Mouse (Mus musculus) olfactory bulb, adult 2 months (tissue): Measurements from ENCODE around the gene Axdnd1.

ENCODE experiments used
- CTCF ChIP-seq: fragments of 200-500 bp; IDR thresholded peaks from 2 replicates; pipeline ENCODE4 v1.5.1; 2012; ENCODE audit warnings: low read depth, mild to moderate bottlenecking, low read length, moderate library complexity; ENCODE audit not compliant: insufficient read depth
- POLR2A ChIP-seq: fragments of 200-500 bp; IDR thresholded peaks from 2 replicates; pipeline ENCODE4 v1.6.1; 2012; ENCODE audit warnings: mild to moderate bottlenecking, low read depth, low read length, moderate library complexity; ENCODE audit not compliant: insufficient read depth

DNA sequence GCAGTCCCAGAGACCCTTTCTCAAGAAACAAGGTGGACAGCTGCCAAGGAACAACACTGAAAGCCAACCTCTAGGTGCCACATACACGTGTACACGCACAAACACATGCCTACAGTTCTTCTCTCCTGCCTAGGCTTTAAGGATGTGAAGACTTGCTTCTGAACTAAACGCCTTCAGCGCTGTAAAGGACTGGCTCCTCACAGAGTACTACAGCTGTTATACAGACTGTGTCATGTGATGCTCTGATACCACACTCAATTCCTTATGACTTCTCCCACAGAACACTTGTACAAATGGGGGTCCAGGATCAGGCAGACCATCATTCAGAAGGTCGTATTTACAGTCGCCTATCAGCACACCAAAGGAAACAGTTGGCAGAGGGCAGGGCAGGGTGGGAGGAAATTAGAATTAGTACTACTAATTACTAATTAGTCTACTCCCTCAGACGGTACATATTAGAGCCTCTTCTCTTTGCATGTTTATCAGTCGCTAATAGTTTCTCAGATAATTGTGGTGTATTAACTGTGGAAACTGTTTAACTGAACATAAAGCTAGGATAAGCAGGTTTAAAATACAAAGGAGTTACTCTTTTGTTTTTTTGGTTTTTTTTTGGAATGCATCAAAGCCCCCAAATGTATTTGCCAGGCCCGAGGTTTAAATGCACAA, 132.3 kb downstream of the Axdnd1 start:
- TF ChIP-seq CTCF (no peak), POLR2A (no peak)
